Mouse (Mus musculus) intestine, embryonic 14.5 days (tissue): ENCODE results near the gene Csf2rb. TPM values are rescaled to one million over a fixed set of nuclear protein-coding genes. Genes with fewer than 3 reads are reported as not detected.
"Not testable (repeated sequence)": the region's sequence is repeated elsewhere in the genome, so short reads cannot be mapped to it uniquely, and the experiment has no call there.

ENCODE experiments used
- ATAC-seq: fragments of 200-750 bp; cut with Nextera tagmentation; replicated peaks from 2 replicates; pipeline ENCODE4 v1.8.0; 2017; ENCODE audit warnings: low read depth, moderate number of reproducible peaks, moderate TSS enrichment, moderate library complexity; ENCODE audit not compliant: low FRiP score, low TSS enrichment
- DNase-seq: peaks from one replicate; pipeline ENCODE4 v3.0.0-alpha.2; 2018; ENCODE audit warnings: low spot score
- H3K27ac ChIP-seq: fragments of 300-500 bp; sonication (generic); 2 replicates; pipeline ENCODE4 v1.5.1; 2014; ENCODE audit warnings: low read depth, mild to moderate bottlenecking, control low read depth
- H3K27me3 ChIP-seq: fragments of 300-500 bp; sonication (generic); replicated peaks from 2 replicates; pipeline ENCODE4 v1.6.1; 2014; ENCODE audit warnings: low read length, control low read depth; ENCODE audit not compliant: control insufficient read depth, insufficient read depth
- H3K36me3 ChIP-seq: fragments of 300-500 bp; sonication (generic); 2 replicates; pipeline ENCODE4 v1.6.1; 2014; ENCODE audit warnings: low read length, control low read depth; ENCODE audit not compliant: control insufficient read depth, insufficient read depth
- H3K4me1 ChIP-seq: fragments of 300-500 bp; sonication (generic); replicated peaks from 2 replicates; pipeline ENCODE4 v1.6.1; 2014; ENCODE audit warnings: low read length, control low read depth, mixed read lengths; ENCODE audit not compliant: control insufficient read depth, insufficient read depth
- H3K4me2 ChIP-seq: fragments of 300-500 bp; sonication (generic); 2 replicates; pipeline ENCODE4 v1.6.1; 2014; ENCODE audit warnings: low read length
- H3K4me3 ChIP-seq: fragments of 300-500 bp; sonication (generic); 2 replicates; pipeline ENCODE4 v1.5.1; 2014; ENCODE audit warnings: low read depth, low read length, control low read depth, mixed read lengths
- H3K9ac ChIP-seq: fragments of 300-500 bp; sonication (generic); 2 replicates; pipeline ENCODE4 v1.6.1; 2014; ENCODE audit warnings: mild to moderate bottlenecking, low read length
- H3K9me3 ChIP-seq: fragments of 300-500 bp; sonication (generic); 2 replicates; pipeline ENCODE4 v1.6.1; 2016; ENCODE audit warnings: low read length, control low read depth; ENCODE audit not compliant: control insufficient read depth
- WGBS: fragments of 180-500 bp; shearing (Covaris S2); extraction: QIAGEN DNeasy Blood & Tissue Kit; methylation state at CpG from one replicate; pipeline ENCODE4 v1.1.7; 2014; 5-methylcytosine and 5-hydroxymethylcytosine counted together
- polyA plus RNA-seq: library from polyadenylated mRNA; unstranded; fragments of >200 nt; fragmentation: Nextera tagmentation; extraction: Ambion mirVana; gene quantifications from 2 replicates; pipeline ENCODE4 v1.2.1, GENCODE M21; 2014

Csf2rb gene
- polyA plus RNA-seq, 1 experiment from 2014 or later = 1.4 TPM

GRCm38 (mm10) chr15:78331523-78332340 is 6.2 kb downstream of the Csf2rb start:
- H3K4me1 ChIP-seq = no peaks in the 10 kb centered on the region
- no peak for ATAC-seq
- H3K4me3 ChIP-seq = no peak overlapping the region
- H3K4me2 ChIP-seq = no peak overlapping the region
- no peaks in the 10 kb centered on the region for H3K36me3 ChIP-seq
- H3K9me3 ChIP-seq = no peaks in the 10 kb centered on the region
- no peak overlapping the region for H3K9ac ChIP-seq
- no peak overlapping the region for H3K27ac ChIP-seq
- WGBS = 70% methylated on average over 5 of the region's 5 CpGs
- H3K27me3 ChIP-seq = 0 out of 2 replicates have a peak, but pooled peaks cover 2% of the 10 kb centered on the region
- no peak for DNase-seq

GRCm38 (mm10) chr15:78332981-78333380 is 7.4 kb downstream of the Csf2rb start:
- no peaks in the 10 kb centered on the region for H3K36me3 ChIP-seq
- no peak overlapping the region for H3K9ac ChIP-seq
- 64% methylated on average over 6 of the region's 6 CpGs for WGBS
- DNase-seq (no peak), ATAC-seq (no peak)
- H3K4me3 ChIP-seq = no peak overlapping the region
- H3K9me3 ChIP-seq = no peaks in the 10 kb centered on the region
- no peak overlapping the region for H3K27ac ChIP-seq
- 0 out of 2 replicates have a peak, but pooled peaks cover 2% of the 10 kb centered on the region for H3K27me3 ChIP-seq
- no peaks in the 10 kb centered on the region for H3K4me1 ChIP-seq
- no peak overlapping the region for H3K4me2 ChIP-seq

- 0 out of 2 replicates have a peak, but pooled peaks cover 2% of the 10 kb centered on the region for H3K27me3 ChIP-seq
- H3K9ac ChIP-seq = no peak overlapping the region
- H3K4me2 ChIP-seq = no peak overlapping the region
- 83% methylated on average over 3 of the region's 3 CpGs for WGBS
- H3K36me3 ChIP-seq = no peaks in the 10 kb centered on the region
- no peak overlapping the region for H3K27ac ChIP-seq
- no peak overlapping the region for H3K4me3 ChIP-seq
- H3K4me1 ChIP-seq = no peaks in the 10 kb centered on the region
- ATAC-seq (no peak), DNase-seq (no peak)
- no peaks in the 10 kb centered on the region for H3K9me3 ChIP-seq
Observed at GRCm38 (mm10) chr15:78334380-78334779, 8.8 kb downstream of the Csf2rb start.

GRCm38 (mm10) chr15:78339627-78340423 is 14.3 kb downstream of the Csf2rb start:
- WGBS = 38% methylated on average over 7 of the region's 7 CpGs

GRCm38 (mm10) chr15:78340919-78341318 is 15.4 kb downstream of the Csf2rb start:
- not testable (repeated sequence) for ATAC-seq, H3K9me3 ChIP-seq
- WGBS = 59% methylated on average over 6 of the region's 7 CpGs

More at GRCm38 (mm10) chr15:78339627-78340423, 14.3 kb downstream of the Csf2rb start:
- not testable (repeated sequence) for H3K4me2 ChIP-seq, H3K9ac ChIP-seq, H3K27me3 ChIP-seq, H3K36me3 ChIP-seq, ATAC-seq, H3K4me3 ChIP-seq, H3K27ac ChIP-seq, H3K4me1 ChIP-seq, H3K9me3 ChIP-seq
- peak; percentile 57 for DNase-seq

GRCm38 (mm10) chr15:78343683-78344082 is 18.1 kb downstream of the Csf2rb start:
- DNase-seq (no peak), ATAC-seq (no peak)
- Histone ChIP-seq H3K4me1 (no peaks in the 10 kb centered on the region), H3K4me2 (no peak overlapping the region), H3K27me3 (no peaks in the 10 kb centered on the region), H3K9ac (no peak overlapping the region), H3K4me3 (no peak overlapping the region), H3K9me3 (no peaks in the 10 kb centered on the region), H3K36me3 (no peaks in the 10 kb centered on the region), H3K27ac (no peak overlapping the region)
- WGBS = 7% methylated on average over 1 of the region's 1 CpGs

More at GRCm38 (mm10) chr15:78340919-78341318, 15.4 kb downstream of the Csf2rb start:
- not testable (repeated sequence) for DNase-seq, H3K27me3 ChIP-seq, H3K9ac ChIP-seq, H3K27ac ChIP-seq, H3K36me3 ChIP-seq, H3K4me2 ChIP-seq, H3K4me1 ChIP-seq, H3K4me3 ChIP-seq

- no peak for ATAC-seq
- Histone ChIP-seq H3K9ac (no peak overlapping the region), H3K4me3 (no peak overlapping the region), H3K4me1 (no peaks in the 10 kb centered on the region), H3K36me3 (no peaks in the 10 kb centered on the region), H3K27me3 (no peaks in the 10 kb centered on the region), H3K27ac (no peak overlapping the region), H3K4me2 (no peak overlapping the region), H3K9me3 (no peaks in the 10 kb centered on the region)
- no peak for DNase-seq
- WGBS = 93% methylated on average over 3 of the region's 3 CpGs
Observed at GRCm38 (mm10) chr15:78344567-78344966, 19.0 kb downstream of the Csf2rb start.

- ATAC-seq (no peak), DNase-seq (no peak)
- no peak overlapping the region for H3K27ac ChIP-seq
- no peak overlapping the region for H3K4me2 ChIP-seq
- no peaks in the 10 kb centered on the region for H3K4me1 ChIP-seq
- H3K36me3 ChIP-seq = no peaks in the 10 kb centered on the region
- H3K4me3 ChIP-seq = no peak overlapping the region
- no peak overlapping the region for H3K9ac ChIP-seq
- H3K27me3 ChIP-seq = peaks cover 18% of the 10 kb centered on the region
- WGBS = 57% methylated on average over 3 of the region's 3 CpGs
- H3K9me3 ChIP-seq = no peaks in the 10 kb centered on the region
Observed at GRCm38 (mm10) chr15:78351586-78352165, 26.1 kb downstream of the Csf2rb start.
